Mouse (Mus musculus) C2C12 (cell line): ENCODE results near the gene Gm21954. TPM values are rescaled to one million over a fixed set of nuclear protein-coding genes. Genes with fewer than 3 reads are reported as not detected.

Experiments used
- H3K27me3 ChIP-seq: one replicate; pipeline ENCODE4 v1.6.1; 2011; ENCODE audit not compliant: control insufficient read depth, insufficient read depth, insufficient read length
- H3K36me3 ChIP-seq: one replicate; pipeline ENCODE4 v1.6.1; 2011; ENCODE audit not compliant: control insufficient read depth, insufficient read depth
- H3K4me3 ChIP-seq: one replicate; pipeline ENCODE4 v1.5.1; 2011; ENCODE audit warnings: mild to moderate bottlenecking, control low read depth; ENCODE audit not compliant: poor library complexity, insufficient read depth, severe bottlenecking
- H3K79me2 ChIP-seq: one replicate; pipeline ENCODE4 v1.6.1; 2011; ENCODE audit not compliant: control insufficient read depth, insufficient read depth
- H3K79me3 ChIP-seq: one replicate; pipeline ENCODE4 v1.6.1; 2011; ENCODE audit warnings: low read depth, control low read depth
- H3ac ChIP-seq: one replicate; pipeline ENCODE3; 2011; ENCODE audit warnings: low read depth; ENCODE audit not compliant: control insufficient read depth, insufficient read length
- CEBPB ChIP-seq: IDR thresholded peaks from one replicate; pipeline ENCODE4 v1.6.1; 2011; ENCODE audit warnings: low read depth, mild to moderate bottlenecking, control low read depth, moderate library complexity
- CTCF ChIP-seq: IDR thresholded peaks from one replicate; pipeline ENCODE4 v1.5.1; 2011; ENCODE audit not compliant: control insufficient read depth, insufficient read depth, insufficient read length
- FOSL1 ChIP-seq: IDR thresholded peaks from one replicate; pipeline ENCODE4 v1.8.0; 2011; ENCODE audit warnings: mild to moderate bottlenecking, low read length; ENCODE audit not compliant: poor library complexity, insufficient read depth, severe bottlenecking
- MAX ChIP-seq: IDR thresholded peaks from one replicate; pipeline ENCODE4 v1.6.1; 2011; ENCODE audit warnings: mild to moderate bottlenecking, control low read depth
- MYOD1 ChIP-seq: IDR thresholded peaks from one replicate; pipeline ENCODE4 v1.6.1; 2011; ENCODE audit warnings: low read depth; ENCODE audit not compliant: control insufficient read depth, insufficient read length
- MYOG ChIP-seq: IDR thresholded peaks from one replicate; pipeline ENCODE4 v1.6.1; 2011; ENCODE audit not compliant: control insufficient read depth, insufficient read length; ENCODE audit errors: extremely low read depth
- USF1 ChIP-seq: IDR thresholded peaks from one replicate; pipeline ENCODE4 v1.6.1; 2011; ENCODE audit warnings: low read depth, mild to moderate bottlenecking, control low read depth, moderate library complexity
- polyA plus RNA-seq: library from polyadenylated mRNA; unstranded; fragments of >200 nt; fragmentation: generic; extraction: Trizol; gene quantifications from one replicate; pipeline ENCODE4 v1.2.1, GENCODE M21; 2012; ENCODE audit warnings: missing spikeins

The Gm21954 gene
- polyA plus RNA-seq, 1 experiment: not detected

DNA sequence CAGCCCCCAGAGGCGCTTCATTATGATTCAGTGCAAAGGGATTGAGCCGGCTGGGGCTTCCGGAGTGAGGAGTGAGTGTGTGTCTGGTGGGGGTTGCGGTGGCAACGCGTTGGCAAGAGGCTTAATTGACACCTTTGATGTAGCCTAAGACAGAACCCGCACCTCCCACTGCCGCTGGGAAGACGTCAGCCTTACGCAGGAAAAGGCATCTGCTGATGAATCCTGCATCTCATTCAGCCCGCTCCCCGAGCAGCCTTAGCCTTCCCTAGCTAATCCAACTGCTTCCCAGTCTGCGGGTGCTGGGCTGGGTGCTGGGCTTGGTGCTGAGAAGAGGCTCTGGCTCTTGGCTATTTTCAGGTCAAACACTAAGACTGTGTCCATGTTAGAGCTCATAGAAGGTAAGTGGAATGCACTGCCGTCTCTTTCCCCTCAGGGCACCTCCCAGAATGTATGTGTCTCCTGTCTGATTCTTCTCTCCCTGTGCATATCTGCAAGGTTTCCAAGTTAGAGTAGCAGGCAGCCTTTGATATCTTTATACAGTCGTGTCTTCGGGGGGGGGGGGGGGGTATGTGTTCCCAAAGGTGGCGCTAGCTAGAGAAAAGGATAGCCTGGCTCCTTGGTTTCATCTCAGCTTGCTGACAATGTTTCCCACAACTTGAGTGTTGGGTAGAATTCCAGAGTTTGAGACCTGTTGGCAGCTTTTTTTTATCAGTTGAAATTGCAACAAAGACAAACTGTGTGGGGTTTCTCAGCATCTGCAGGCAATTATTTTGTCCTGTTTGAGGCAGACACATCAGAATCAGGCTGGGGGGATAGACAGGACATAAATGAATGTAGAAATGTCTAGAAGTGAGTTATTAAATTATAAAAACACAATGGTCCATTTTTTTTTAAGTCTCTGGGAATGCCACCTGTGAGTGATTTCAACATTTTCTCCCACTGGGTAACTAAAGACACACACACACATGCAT, 10.0 kb downstream of the Gm21954 start:
- no peaks in the 10 kb centered on the region for H3K27me3 ChIP-seq
- TF ChIP-seq CTCF (no peak), MYOD1 (no peak), USF1 (no peak), FOSL1 (peak; percentile 48), MAX (no peak), CEBPB (no peak), MYOG (no peak)
- no peaks in the 10 kb centered on the region for H3K79me3 ChIP-seq
- no peaks in the 10 kb centered on the region for H3K79me2 ChIP-seq
- H3K36me3 ChIP-seq: no peaks in the 10 kb centered on the region
- H3K4me3 ChIP-seq: peak overlapping the region; percentile 26
- peak overlapping the region; percentile 12 for H3ac ChIP-seq

- Histone ChIP-seq H3K27me3 (no peaks in the 10 kb centered on the region), H3K4me3 (no peak overlapping the region)
Measured at GRCm38 (mm10) chr3:55461092-55461491, 10.9 kb downstream of the Gm21954 start.

GRCm38 (mm10) chr3:55452464-55452863, 19.5 kb downstream of the Gm21954 start:
- H3K79me3 ChIP-seq: no peaks in the 10 kb centered on the region
- no peak overlapping the region for H3ac ChIP-seq
- no peak overlapping the region for H3K4me3 ChIP-seq
- no peaks in the 10 kb centered on the region for H3K27me3 ChIP-seq
- TF ChIP-seq MYOD1: no peak
- no peak for TF ChIP-seq USF1
- no peak for TF ChIP-seq CTCF
- TF ChIP-seq FOSL1: no peak
- TF ChIP-seq MAX: no peak
- no peak for TF ChIP-seq MYOG
- no peak for TF ChIP-seq CEBPB
- no peaks in the 10 kb centered on the region for H3K36me3 ChIP-seq
- H3K79me2 ChIP-seq: no peaks in the 10 kb centered on the region

More at GRCm38 (mm10) chr3:55461092-55461491, 10.9 kb downstream of the Gm21954 start:
- Histone ChIP-seq H3K79me2 (no peaks in the 10 kb centered on the region), H3K79me3 (no peaks in the 10 kb centered on the region), H3K36me3 (no peaks in the 10 kb centered on the region), H3ac (no peak overlapping the region)
- TF ChIP-seq FOSL1 (no peak), CEBPB (no peak), MYOD1 (no peak), CTCF (no peak), MAX (no peak), MYOG (no peak), USF1 (no peak)

GRCm38 (mm10) chr3:55451877-55452276, 20.1 kb downstream of the Gm21954 start:
- Histone ChIP-seq H3K79me3 (no peaks in the 10 kb centered on the region), H3K36me3 (no peaks in the 10 kb centered on the region), H3K4me3 (no peak overlapping the region), H3K79me2 (no peaks in the 10 kb centered on the region), H3K27me3 (no peaks in the 10 kb centered on the region), H3ac (no peak overlapping the region)
- TF ChIP-seq FOSL1 (no peak), CTCF (no peak), MYOG (no peak), USF1 (no peak), CEBPB (no peak), MAX (peak; percentile 23), MYOD1 (no peak)

DNA sequence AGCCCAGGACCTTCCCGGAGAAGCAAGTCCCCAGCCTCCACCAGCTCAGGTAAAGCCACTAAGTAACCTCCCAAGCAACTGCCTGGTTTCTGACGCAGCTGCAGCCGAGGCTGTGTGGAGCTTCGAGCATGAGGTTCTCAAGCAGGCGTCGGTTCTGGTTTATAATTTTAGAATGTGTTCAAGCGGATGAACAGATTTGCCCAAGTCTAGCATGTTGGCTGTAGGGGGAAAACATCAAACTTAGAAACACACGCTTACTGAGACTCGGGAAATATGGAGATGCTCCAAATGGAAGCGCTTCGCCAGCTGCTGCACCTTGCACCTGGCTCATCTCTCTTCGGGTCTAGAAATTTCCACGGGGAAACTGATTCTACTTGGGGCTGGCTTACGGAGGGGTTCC, 21.0 kb downstream of the Gm21954 start:
- Histone ChIP-seq H3K27me3 (no peaks in the 10 kb centered on the region), H3K79me3 (no peaks in the 10 kb centered on the region), H3K4me3 (no peak overlapping the region), H3ac (no peak overlapping the region), H3K79me2 (no peaks in the 10 kb centered on the region), H3K36me3 (no peaks in the 10 kb centered on the region)
- TF ChIP-seq MYOG: no peak
- TF ChIP-seq MYOD1: no peak
- TF ChIP-seq CEBPB: no peak
